Mouse (Mus musculus) liver, postnatal 0 days (tissue): Measurements from ENCODE around the gene Msln. TPM values are rescaled to one million over a fixed set of nuclear protein-coding genes. Genes with fewer than 3 reads are reported as not detected.

Source experiments
- ATAC-seq: fragments of 200-750 bp; cut with Nextera tagmentation; 2 replicates; pipeline ENCODE4 v1.8.0; 2017; ENCODE audit warnings: mild to moderate bottlenecking, moderate library complexity
- DNase-seq: peaks from one replicate; pipeline ENCODE4 v3.0.0-alpha.2; 2016
- H3K27ac ChIP-seq: fragments of 300-500 bp; sonication (generic); 2 replicates; pipeline ENCODE4 v1.5.1; 2014; ENCODE audit warnings: antibody characterized with exemption, moderate library complexity, mild to moderate bottlenecking, low read depth
- H3K27me3 ChIP-seq: fragments of 300-500 bp; sonication (generic); 2 replicates; pipeline ENCODE4 v1.6.1; 2014; ENCODE audit warnings: low read length, control low read depth, mixed read lengths; ENCODE audit not compliant: insufficient read depth
- H3K36me3 ChIP-seq: fragments of 300-500 bp; sonication (generic); replicated peaks from 2 replicates; pipeline ENCODE4 v1.6.1; 2014; ENCODE audit warnings: mild to moderate bottlenecking, control low read depth, low read length, moderate library complexity, mixed read lengths; ENCODE audit not compliant: insufficient read depth
- H3K4me1 ChIP-seq: fragments of 300-500 bp; sonication (generic); 2 replicates; pipeline ENCODE4 v1.6.1; 2014; ENCODE audit warnings: antibody characterized with exemption, mild to moderate bottlenecking, control low read depth; ENCODE audit not compliant: insufficient read depth
- H3K4me2 ChIP-seq: fragments of 300-500 bp; sonication (generic); 2 replicates; pipeline ENCODE4 v1.6.1; 2014; ENCODE audit warnings: low read depth, mild to moderate bottlenecking, low read length, moderate library complexity, mixed read lengths
- H3K4me3 ChIP-seq: fragments of 300-500 bp; sonication (generic); 2 replicates; pipeline ENCODE4 v1.5.1; 2014; ENCODE audit warnings: low read depth, low read length
- H3K9ac ChIP-seq: fragments of 300-500 bp; sonication (generic); replicated peaks from 2 replicates; pipeline ENCODE4 v1.6.1; 2014; ENCODE audit warnings: mild to moderate bottlenecking, moderate library complexity
- H3K9me3 ChIP-seq: fragments of 300-500 bp; sonication (generic); 2 replicates; pipeline ENCODE4 v1.6.1; 2016; ENCODE audit warnings: mild to moderate bottlenecking, control low read depth, low read length, mixed read lengths
- CTCF ChIP-seq: sonication (generic); IDR thresholded peaks from 2 replicates; pipeline ENCODE4 v1.5.1; 2016; ENCODE audit warnings: antibody characterized with exemption, low read depth
- EP300 ChIP-seq: IDR thresholded peaks from 2 replicates; pipeline ENCODE4 v1.6.1; 2016; ENCODE audit warnings: antibody characterized with exemption, low read depth, mild to moderate bottlenecking
- WGBS: fragments of 180-500 bp; shearing (Covaris S2); extraction: QIAGEN DNeasy Blood & Tissue Kit; methylation state at CpG from one replicate; pipeline ENCODE4 v1.1.7; 2014; ENCODE audit not compliant: insufficient replicate concordance; 5-methylcytosine and 5-hydroxymethylcytosine counted together
- microRNA-seq: library from miRNA; unstranded; fragments of <30 nt; microRNA quantifications from one replicate; pipeline ENCODE4, GENCODE M21; 2016
- polyA plus RNA-seq: library from polyadenylated mRNA; unstranded; fragments of >200 nt; fragmentation: Nextera tagmentation; extraction: Ambion mirVana; gene quantifications from 2 replicates; pipeline ENCODE4 v1.2.1, GENCODE M21; 2015

Gene Msln
- polyA plus RNA-seq, 1 experiment from 2014 or later: 14.7 TPM

DNA sequence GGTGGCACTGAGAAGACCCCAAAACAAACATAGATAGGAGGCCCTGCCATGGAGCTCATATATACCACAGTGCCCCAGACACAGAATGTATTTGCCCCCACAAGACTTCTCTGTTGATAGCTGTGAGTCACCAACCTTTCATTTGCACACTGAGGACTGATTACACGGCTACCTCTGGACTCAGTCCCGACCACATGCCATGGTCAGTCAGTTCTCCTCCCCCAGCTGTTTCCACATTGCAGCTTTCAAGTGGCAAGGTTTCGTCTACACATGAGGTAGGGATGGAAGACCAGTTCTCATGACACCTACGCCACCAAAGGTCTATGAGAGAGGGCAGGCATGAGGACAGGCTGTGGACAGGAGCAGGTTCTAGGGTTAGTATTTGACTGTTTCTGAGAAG is 43.0 kb downstream of the Msln start:
- Histone ChIP-seq H3K9ac (no peak overlapping the region), H3K4me1 (no peaks in the 10 kb centered on the region), H3K9me3 (no peaks in the 10 kb centered on the region), H3K4me3 (no peak overlapping the region), H3K27ac (no peak overlapping the region), H3K27me3 (peaks cover 5% of the 10 kb centered on the region), H3K36me3 (no peaks in the 10 kb centered on the region), H3K4me2 (no peak overlapping the region)
- TF ChIP-seq EP300 (no peak), CTCF (no peak)
- DNase-seq (no peak), ATAC-seq (no peak)
- WGBS: 59% methylated on average over 4 of the region's 4 CpGs

DNA sequence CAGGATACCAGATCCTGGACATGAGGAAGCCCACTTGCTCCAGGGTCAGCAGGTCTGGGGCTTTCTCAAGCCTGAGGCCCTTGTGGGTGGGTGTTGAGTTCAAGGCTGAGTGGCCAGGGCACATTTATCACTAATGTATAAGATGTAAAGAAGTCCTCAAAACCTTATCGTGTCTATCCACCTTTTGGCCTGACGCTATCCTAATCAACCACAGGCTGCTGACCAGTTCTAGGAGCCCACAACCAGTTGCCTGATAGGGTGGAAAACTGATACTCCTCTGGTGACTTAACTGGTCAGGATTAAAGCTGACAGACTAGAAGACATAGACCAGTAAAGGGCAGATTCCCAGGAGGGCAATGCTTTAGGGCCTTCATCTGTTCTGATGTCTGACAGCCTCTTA is 44.2 kb downstream of the Msln start:
- DNase-seq (no peak), ATAC-seq (no peak)
- H3K27me3 ChIP-seq: no peaks in the 10 kb centered on the region
- no peak overlapping the region for H3K27ac ChIP-seq
- no peaks in the 10 kb centered on the region for H3K4me1 ChIP-seq
- TF ChIP-seq EP300: no peak
- no peak for TF ChIP-seq CTCF
- no peak overlapping the region for H3K4me3 ChIP-seq
- no peaks in the 10 kb centered on the region for H3K9me3 ChIP-seq
- 77% methylated on average over 2 of the region's 2 CpGs for WGBS
- no peak overlapping the region for H3K4me2 ChIP-seq
- H3K9ac ChIP-seq: no peak overlapping the region
- H3K36me3 ChIP-seq: no peaks in the 10 kb centered on the region

DNA sequence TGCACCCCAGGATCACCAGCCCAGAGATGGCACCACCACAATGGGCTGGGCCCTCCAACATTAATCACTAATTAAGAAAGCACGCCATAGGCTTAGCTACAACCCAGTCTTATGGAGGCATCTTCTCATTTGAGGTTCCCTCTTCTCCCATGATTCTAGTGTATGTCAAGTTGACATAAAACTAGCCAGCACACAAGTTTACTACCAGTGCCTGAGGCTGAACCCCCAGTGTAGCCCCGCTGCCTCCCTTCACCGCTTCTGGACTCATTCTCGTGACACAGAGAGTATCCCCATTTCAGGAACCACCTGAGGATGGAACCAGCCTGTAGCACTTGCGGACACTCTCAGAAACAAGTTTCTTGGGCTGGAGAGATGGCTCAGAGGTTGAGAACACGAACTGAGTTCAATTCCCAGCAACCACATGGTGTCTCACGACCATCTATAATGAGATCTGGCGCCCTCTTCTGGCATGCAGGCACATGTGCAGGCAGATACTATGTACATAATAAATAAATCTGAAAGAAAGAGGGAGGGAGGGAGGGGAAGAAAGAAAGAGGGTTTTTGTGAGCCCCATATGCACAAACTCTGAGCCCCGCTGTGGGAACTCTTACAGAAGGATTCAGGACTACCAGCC is 53.2 kb downstream of the Msln start:
- Histone ChIP-seq H3K27ac (no peak overlapping the region), H3K4me1 (no peaks in the 10 kb centered on the region), H3K4me3 (no peak overlapping the region), H3K9ac (no peak overlapping the region), H3K27me3 (no peaks in the 10 kb centered on the region), H3K9me3 (no peaks in the 10 kb centered on the region), H3K36me3 (no peaks in the 10 kb centered on the region), H3K4me2 (no peak overlapping the region)
- 59% methylated on average over 9 of the region's 9 CpGs for WGBS
- TF ChIP-seq CTCF: peak; percentile 55
- no peak for TF ChIP-seq EP300
- DNase-seq (no peak), ATAC-seq (no peak)

Small RNA genes lying within 50 kb of the gene (microRNA-seq; reads per million reads assigned to microRNA genes)
- gene Gm25083 (not detected), gene Mir6966 (not detected)

Other genes starting within 250 kb of the Msln start
- 0.08 TPM in 1 of 2 replicates, not detected in the other for gene Sox8, start 183.7 kb downstream of the Msln start, polyA plus RNA-seq
- 11.9 and 12.5 TPM in 2 replicates for gene Lmf1, start 175.3 kb downstream of the Msln start, polyA plus RNA-seq
- 0.39 TPM in 1 of 2 replicates, not detected in the other for gene Gng13, start 37.2 kb downstream of the Msln start, polyA plus RNA-seq
- gene Chtf18, start 27.0 kb downstream of the Msln start, polyA plus RNA-seq: 7.4 TPM in 2 replicates
- gene Rpusd1, start 26.7 kb downstream of the Msln start, polyA plus RNA-seq: 3.8 and 3.9 TPM in 2 replicates
- not detected in 2 replicates for gene Mslnl, start 18.3 kb downstream of the Msln start, polyA plus RNA-seq
- 12.8 and 15.3 TPM in 2 replicates for gene Narfl, start 19.4 kb upstream of the Msln start, polyA plus RNA-seq
- 8.3 and 9.4 TPM in 2 replicates for gene Haghl, start 31.3 kb upstream of the Msln start, polyA plus RNA-seq
- gene Ccdc78, start 32.2 kb upstream of the Msln start, polyA plus RNA-seq: not detected in 2 replicates
- gene Fam173a, start 38.5 kb upstream of the Msln start, polyA plus RNA-seq: 51.5 and 51.6 TPM in 2 replicates
- not detected in 2 replicates for gene AC134908.4, start 41.3 kb upstream of the Msln start, polyA plus RNA-seq
- gene Metrn, start 42.8 kb upstream of the Msln start, polyA plus RNA-seq: 11.9 TPM in 2 replicates
- 0.05 TPM in 1 of 2 replicates, not detected in the other for gene Fbxl16, start 54.7 kb upstream of the Msln start, polyA plus RNA-seq
- gene Wdr24, start 69.2 kb upstream of the Msln start, polyA plus RNA-seq: 5.5 and 7.2 TPM in 2 replicates
- gene Jmjd8, start 74.5 kb upstream of the Msln start, polyA plus RNA-seq: 12.8 and 13.8 TPM in 2 replicates
- gene Stub1, start 79.0 kb upstream of the Msln start, polyA plus RNA-seq: 118 and 119 TPM in 2 replicates
- gene Rhbdl1, start 82.9 kb upstream of the Msln start, polyA plus RNA-seq: 0.17 and 0.35 TPM in 2 replicates
- gene Gm20683, start 87.4 kb upstream of the Msln start, polyA plus RNA-seq: 0.30 and 0.34 TPM in 2 replicates
- gene Rhot2, start 90.5 kb upstream of the Msln start, polyA plus RNA-seq: 9.8 and 10.4 TPM in 2 replicates
- 2.7 and 3.4 TPM in 2 replicates for gene Wdr90, start 107.1 kb upstream of the Msln start, polyA plus RNA-seq
- 127 and 143 TPM in 2 replicates for gene Mcrip2, start 114.4 kb upstream of the Msln start, polyA plus RNA-seq
- 64.8 and 72.5 TPM in 2 replicates for gene Mettl26, start 120.7 kb upstream of the Msln start, polyA plus RNA-seq
- 0.33 and 0.54 TPM in 2 replicates for gene Wfikkn1, start 126.5 kb upstream of the Msln start, polyA plus RNA-seq
- 6.5 and 7.3 TPM in 2 replicates for gene Rab40c, start 165.3 kb upstream of the Msln start, polyA plus RNA-seq
- gene Pigq, start 190.6 kb upstream of the Msln start, polyA plus RNA-seq: 56.0 and 58.7 TPM in 2 replicates
- 2.0 and 3.8 TPM in 2 replicates for gene Nhlrc4, start 190.6 kb upstream of the Msln start, polyA plus RNA-seq
- gene A930017K11Rik, start 198.2 kb upstream of the Msln start, polyA plus RNA-seq: not detected in 2 replicates
- gene Capn15, start 231.4 kb upstream of the Msln start, polyA plus RNA-seq: 6.6 and 8.3 TPM in 2 replicates